Mouse (Mus musculus) hematopoietic multipotent progenitor cell, adult 10-12 weeks (in vitro differentiated cells): ENCODE data around the gene Mrgprg. TPM values are rescaled to one million over a fixed set of nuclear protein-coding genes. Genes with fewer than 3 reads are reported as not detected.

Source experiments
- polyA plus RNA-seq: library from polyadenylated mRNA; stranded (reverse); fragments of >175 nt; gene quantifications from 2 replicates; pipeline ENCODE4 v1.2.3, GENCODE M21; 2012; ENCODE audit warnings: low replicate concordance

Mrgprg gene
- not detected in 2 replicates for polyA plus RNA-seq

DNA sequence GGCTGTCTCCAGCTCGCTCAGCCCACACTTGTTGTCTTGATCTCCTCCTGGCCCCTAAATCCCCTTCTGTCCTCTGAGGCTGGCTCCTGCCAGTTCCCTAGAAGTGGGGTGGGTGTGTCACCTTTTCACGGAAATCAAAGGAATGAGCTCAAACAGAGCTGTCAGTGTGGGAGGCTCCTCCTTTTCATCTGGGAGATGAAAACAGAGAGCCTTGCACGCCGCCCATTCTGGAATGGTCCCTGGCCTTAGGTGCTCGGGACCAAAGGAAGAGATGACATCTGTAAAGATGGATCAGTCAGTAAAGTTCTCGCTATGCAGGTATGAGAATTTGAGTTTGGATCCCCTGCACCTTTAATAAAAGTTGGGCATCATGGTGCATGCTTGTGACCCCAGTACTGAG is at the start of gene Mrgprg:
Gene Mrgprg (minus strand): TSS at position 101 of the 400 bp plus-strand sequence.

GRCm38 (mm10) chr7:143783996-143784829 is 17.4 kb upstream of the Mrgprg start, which contains the start of gene Mrgpre:
Mrgpre (minus strand) TSS chr7:143784500.

GRCm38 (mm10) chr7:143756125-143757026 is 10.4 kb downstream of the Mrgprg start, which contains the start of gene Osbpl5:
Osbpl5 (minus strand) TSS chr7:143756985.

Other genes with a start within 250 kb of the Mrgprg start
- 41.2 and 62.2 TPM in 2 replicates for gene Nap1l4, start 217.9 kb downstream of the Mrgprg start, polyA plus RNA-seq
- gene Cars, start 166.9 kb downstream of the Mrgprg start, polyA plus RNA-seq: 10.6 and 28.2 TPM in 2 replicates
- gene Tnfrsf26, start 138.3 kb downstream of the Mrgprg start, polyA plus RNA-seq: 0.96 and 1.4 TPM in 2 replicates
- gene Tnfrsf22, start 117.3 kb downstream of the Mrgprg start, polyA plus RNA-seq: 0.80 and 2.9 TPM in 2 replicates
- gene Tnfrsf23, start 81.1 kb downstream of the Mrgprg start, polyA plus RNA-seq: 0.19 and 0.52 TPM in 2 replicates
- gene Osbpl5, start 10.0 kb downstream of the Mrgprg start, polyA plus RNA-seq: 29.4 and 30.4 TPM in 2 replicates
- gene Mrgpre, start 17.5 kb upstream of the Mrgprg start, polyA plus RNA-seq: 10.2 and 10.7 TPM in 2 replicates
- 3.6 and 6.1 TPM in 2 replicates for gene Nadsyn1, start 55.9 kb upstream of the Mrgprg start, polyA plus RNA-seq
- gene Dhcr7, start 56.2 kb upstream of the Mrgprg start, polyA plus RNA-seq: 6.0 and 14.0 TPM in 2 replicates
- not detected in 2 replicates for gene Gm498, start 99.8 kb upstream of the Mrgprg start, polyA plus RNA-seq
- 0.15 and 0.17 TPM in 2 replicates for gene Shank2, start 234.9 kb upstream of the Mrgprg start, polyA plus RNA-seq